Mouse (Mus musculus) neutrophil, adult 59 days (primary cell): ENCODE data around the gene Wnt1. TPM values are rescaled to one million over a fixed set of nuclear protein-coding genes. Genes with fewer than 3 reads are reported as not detected.

Experiments used
- total RNA-seq, 2 experiments: library from RNA; stranded (reverse); gene quantifications; 1 replicate in 1 of 2; 2 replicates in 1 of 2; pipeline ENCODE4 v1.2.4; 2023

The Wnt1 gene
- not detected for total RNA-seq

DNA sequence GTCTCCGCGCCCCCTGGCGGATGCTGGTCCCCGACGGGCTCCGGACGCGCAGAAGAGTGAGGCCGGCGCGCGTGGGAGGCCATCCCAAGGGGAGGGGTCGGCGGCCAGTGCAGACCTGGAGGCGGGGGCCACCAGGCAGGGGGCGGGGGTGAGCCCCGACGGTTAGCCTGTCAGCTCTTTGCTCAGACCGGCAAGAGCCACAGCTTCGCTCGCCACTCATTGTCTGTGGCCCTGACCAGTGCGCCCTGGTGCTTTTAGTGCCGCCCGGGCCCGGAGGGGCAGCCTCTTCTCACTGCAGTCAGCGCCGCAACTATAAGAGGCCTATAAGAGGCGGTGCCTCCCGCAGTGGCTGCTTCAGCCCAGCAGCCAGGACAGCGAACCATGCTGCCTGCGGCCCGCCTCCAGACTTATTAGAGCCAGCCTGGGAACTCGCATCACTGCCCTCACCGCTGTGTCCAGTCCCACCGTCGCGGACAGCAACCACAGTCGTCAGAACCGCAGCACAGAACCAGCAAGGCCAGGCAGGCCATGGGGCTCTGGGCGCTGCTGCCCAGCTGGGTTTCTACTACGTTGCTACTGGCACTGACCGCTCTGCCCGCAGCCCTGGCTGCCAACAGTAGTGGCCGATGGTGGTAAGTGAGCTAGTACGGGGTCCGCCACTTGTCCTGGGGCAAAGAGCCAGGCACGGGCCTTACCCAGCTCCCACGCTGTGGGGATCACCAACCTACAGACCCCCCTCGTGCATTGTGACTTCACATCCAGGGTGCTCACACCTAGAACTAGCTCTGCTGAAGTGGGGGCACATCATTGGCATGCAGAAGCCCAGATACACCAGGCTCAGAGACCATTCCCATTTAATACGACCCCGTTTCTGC is at the start of gene Wnt1:
Gene Wnt1 (plus strand): TSS at position 197 of the 875 bp plus-strand sequence.

DNA sequence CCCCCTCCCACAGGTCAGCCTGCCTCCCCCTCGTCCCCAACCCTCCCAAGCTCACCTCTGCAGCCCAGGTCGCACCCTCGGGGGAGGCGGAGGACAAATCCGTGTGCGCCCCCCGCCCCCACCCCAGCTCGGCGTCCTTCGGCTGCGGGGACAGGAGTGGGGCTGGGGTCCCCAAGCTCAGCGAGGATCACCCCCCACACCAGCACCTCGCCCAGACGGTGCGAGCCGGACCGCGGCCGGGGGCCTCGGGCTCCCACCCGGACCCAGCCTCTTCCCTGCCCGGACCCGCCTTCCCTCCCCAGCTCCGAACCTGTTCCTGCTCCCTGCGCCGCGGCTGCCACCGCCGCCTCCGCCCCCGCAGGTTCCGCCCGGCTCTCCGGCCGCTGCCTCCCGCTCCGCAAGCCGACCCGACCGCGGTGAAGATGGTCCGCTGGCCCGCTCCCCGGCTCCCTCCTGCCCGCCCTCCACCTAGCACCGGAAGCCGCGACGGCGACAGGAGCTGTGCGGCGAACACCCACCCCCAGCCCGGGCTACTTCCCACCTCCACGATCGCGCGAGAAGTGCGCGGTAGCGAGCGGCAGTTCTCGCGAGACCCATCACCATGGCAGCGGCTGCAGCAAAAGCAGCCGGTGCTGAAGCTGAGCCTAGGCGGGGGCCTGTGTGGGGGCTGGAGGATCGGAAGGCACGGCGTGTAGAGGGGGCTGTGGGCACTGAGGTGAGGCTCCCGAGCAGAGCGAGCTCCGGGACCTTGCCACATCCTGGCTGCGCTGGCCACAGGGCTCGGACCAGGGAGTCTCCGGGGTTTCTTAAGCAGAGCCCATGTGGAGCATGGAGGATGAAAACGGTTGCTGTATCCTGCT is 26.8 kb upstream of the Wnt1 start, which contains the start of gene Arf3:
Gene Arf3 (minus strand): TSS at position 545 of the 860 bp plus-strand sequence.

DNA sequence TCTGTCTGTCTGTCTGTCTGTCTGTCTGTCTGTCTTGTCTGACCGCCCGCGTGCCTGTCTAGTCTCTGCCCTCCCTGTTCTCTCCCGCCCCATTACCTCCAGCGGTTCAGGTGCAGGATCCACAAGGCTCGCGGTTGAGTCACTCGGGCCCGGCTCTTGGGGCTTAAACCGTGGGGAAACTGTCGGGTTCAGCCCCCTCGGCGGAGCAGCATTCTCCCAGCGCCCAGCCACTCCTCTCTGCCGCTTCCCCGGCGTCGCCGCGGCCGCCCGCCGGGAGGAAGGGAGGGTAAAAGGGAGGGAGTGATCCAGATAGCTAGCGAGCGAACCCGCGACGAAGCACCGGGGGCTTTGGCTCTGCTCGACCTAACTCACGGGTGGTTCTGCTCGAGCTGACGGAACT is 11.9 kb upstream of the Wnt1 start, which contains the start of gene Wnt10b:
Gene Wnt10b (minus strand): TSS at position 389 of the 400 bp plus-strand sequence.

DNA sequence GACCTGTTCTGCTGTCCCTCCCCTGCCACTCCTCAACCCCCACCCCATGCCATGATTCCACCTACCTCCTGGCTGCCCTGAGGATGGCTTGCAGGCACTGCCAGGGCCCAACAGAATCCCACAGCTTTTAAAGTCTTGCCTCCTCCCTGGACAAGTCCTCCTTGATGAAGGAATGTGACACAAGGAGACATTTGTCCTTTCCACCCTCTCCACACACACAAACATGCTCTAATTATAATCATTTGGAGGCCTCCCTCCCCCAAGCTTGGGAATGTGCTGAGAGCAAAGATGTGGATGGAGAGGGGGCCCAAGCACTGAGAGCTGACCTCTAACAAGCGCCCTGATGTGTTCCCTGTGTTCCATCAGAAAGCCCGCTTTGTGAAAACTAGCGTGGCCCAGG is 19.7 kb downstream of the Wnt1 start, which contains the start of gene Ddn:
Gene Ddn (minus strand): TSS at position 101 of the 400 bp plus-strand sequence.

DNA sequence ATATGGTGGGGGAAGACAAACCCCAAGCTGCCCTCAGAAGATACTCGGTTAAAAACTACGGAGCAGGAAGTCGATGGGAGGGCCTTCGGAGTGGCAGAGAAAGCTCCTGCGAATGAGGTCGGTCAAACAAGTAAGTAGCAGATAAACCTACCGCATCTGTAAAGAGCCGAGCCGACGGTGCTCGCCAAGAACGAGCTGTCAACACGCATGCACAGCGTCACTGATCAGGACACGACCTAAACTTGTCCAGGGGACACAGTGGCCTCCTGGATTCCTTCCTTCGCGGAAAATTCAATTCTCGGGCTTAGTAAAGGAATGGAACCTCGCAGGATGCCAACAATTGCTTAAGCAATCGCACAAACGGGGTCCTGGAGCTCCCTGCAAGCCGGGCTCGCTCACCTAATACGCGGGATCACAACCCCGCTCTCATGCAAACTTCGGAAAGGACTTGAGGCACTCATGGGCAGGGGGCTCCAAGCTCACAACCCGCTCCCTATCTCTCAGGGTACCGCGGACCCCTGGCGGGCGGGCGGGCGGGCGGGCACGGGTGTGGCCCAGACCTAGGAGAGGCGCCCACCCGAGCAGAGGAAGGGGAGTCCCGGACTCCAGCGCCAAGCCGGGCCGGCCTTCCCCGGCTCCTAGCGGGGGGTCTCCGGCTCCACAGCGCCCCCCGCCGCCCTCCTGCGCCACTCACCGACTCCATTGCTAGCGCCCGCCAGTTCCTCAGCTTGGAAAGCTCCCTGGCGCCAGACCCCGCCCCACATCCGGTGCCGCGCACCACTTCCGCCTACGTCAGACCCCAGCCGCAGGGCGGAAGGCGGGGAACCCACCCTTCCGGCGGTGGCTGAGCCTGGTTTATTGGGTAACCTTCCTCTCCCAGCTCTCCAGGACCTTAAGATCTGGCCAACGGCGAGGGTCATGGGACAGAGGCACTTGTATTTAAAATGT is 41.4 kb downstream of the Wnt1 start, which contains the start of gene Prkag1:
Gene Prkag1 (minus strand): TSS at position 786 of the 948 bp plus-strand sequence.

Other genes with a start within 250 kb of the Wnt1 start
- gene Ccnt1, start 218.9 kb upstream of the Wnt1 start, total RNA-seq = 10 to 100 TPM; 74.8 to 80.2 TPM
- gene 4930415O20Rik, start 218.9 kb upstream of the Wnt1 start, total RNA-seq = not detected
- 1 to 10 TPM; 2.9 to 4.5 TPM for gene Adcy6, start 179.8 kb upstream of the Wnt1 start, total RNA-seq
- under 1 TPM in 1 of 2 experiments, not detected in 1; 0.29 TPM for gene Cacnb3, start 159.0 kb upstream of the Wnt1 start, total RNA-seq
- 10 to 100 TPM; 60.6 to 65.7 TPM for gene Ddx23, start 127.0 kb upstream of the Wnt1 start, total RNA-seq
- gene Rnd1, start 112.4 kb upstream of the Wnt1 start, total RNA-seq = 10 to 100 TPM; 10.4 to 15.7 TPM
- not detected for gene Ccdc65, start 81.7 kb upstream of the Wnt1 start, total RNA-seq
- gene Fkbp11, start 61.7 kb upstream of the Wnt1 start, total RNA-seq = 1 to 10 TPM; 2.9 to 5.6 TPM
- gene Arf3, start 26.6 kb upstream of the Wnt1 start, total RNA-seq = 10 to 100 TPM; 74.4 to 80.4 TPM
- under 1 TPM in 1 of 2 experiments, not detected in 1; 0.31 TPM for gene Wnt10b, start 11.7 kb upstream of the Wnt1 start, total RNA-seq
- gene Ddn, start 19.6 kb downstream of the Wnt1 start, total RNA-seq = not detected
- gene Prkag1, start 41.7 kb downstream of the Wnt1 start, total RNA-seq = 100 to 1,000 TPM; 114 to 118 TPM
- 100 to 1,000 TPM; 126 to 127 TPM for gene Kmt2d, start 81.3 kb downstream of the Wnt1 start, total RNA-seq
- gene Rhebl1, start 104.7 kb downstream of the Wnt1 start, total RNA-seq = 1 to 10 TPM; 2.6 to 4.1 TPM
- gene Dhh, start 108.7 kb downstream of the Wnt1 start, total RNA-seq = not detected
- gene Lmbr1l, start 128.4 kb downstream of the Wnt1 start, total RNA-seq = 10 to 100 TPM; 89.1 to 93.1 TPM
- gene Tuba1b, start 144.7 kb downstream of the Wnt1 start, total RNA-seq = 100 to 1,000 TPM; 328 to 352 TPM
- not detected for gene Gm49450, start 163.7 kb downstream of the Wnt1 start, total RNA-seq
- 100 to 1,000 TPM; 100 to 111 TPM for gene Tuba1a, start 163.8 kb downstream of the Wnt1 start, total RNA-seq
- 100 to 1,000 TPM; 267 to 280 TPM for gene Tuba1c, start 240.0 kb downstream of the Wnt1 start, total RNA-seq